Mouse (Mus musculus) C3H10T1/2 (cell line): ENCODE results near the gene Baat. TPM values are rescaled to one million over a fixed set of nuclear protein-coding genes. Genes with fewer than 3 reads are reported as not detected.

Experiments
- polyA plus RNA-seq, 2 experiments: library from polyadenylated mRNA; unstranded; fragments of >200 nt; fragmentation: generic; extraction: Trizol; gene quantifications; one replicate each; pipeline ENCODE4 v1.2.1; 2012; ENCODE audit warnings: missing spikeins in 2 of 2

Baat gene
- polyA plus RNA-seq: not detected

GRCm38 (mm10) chr4:49506386-49506785, at the start of gene Baat:
TSS of gene Baat (minus strand) at chr4:49506557.

GRCm38 (mm10) chr4:49549383-49549782, 43.0 kb upstream of the Baat start, which contains the start of gene Aldob:
TSS of gene Aldob (minus strand) at chr4:49549546.

DNA sequence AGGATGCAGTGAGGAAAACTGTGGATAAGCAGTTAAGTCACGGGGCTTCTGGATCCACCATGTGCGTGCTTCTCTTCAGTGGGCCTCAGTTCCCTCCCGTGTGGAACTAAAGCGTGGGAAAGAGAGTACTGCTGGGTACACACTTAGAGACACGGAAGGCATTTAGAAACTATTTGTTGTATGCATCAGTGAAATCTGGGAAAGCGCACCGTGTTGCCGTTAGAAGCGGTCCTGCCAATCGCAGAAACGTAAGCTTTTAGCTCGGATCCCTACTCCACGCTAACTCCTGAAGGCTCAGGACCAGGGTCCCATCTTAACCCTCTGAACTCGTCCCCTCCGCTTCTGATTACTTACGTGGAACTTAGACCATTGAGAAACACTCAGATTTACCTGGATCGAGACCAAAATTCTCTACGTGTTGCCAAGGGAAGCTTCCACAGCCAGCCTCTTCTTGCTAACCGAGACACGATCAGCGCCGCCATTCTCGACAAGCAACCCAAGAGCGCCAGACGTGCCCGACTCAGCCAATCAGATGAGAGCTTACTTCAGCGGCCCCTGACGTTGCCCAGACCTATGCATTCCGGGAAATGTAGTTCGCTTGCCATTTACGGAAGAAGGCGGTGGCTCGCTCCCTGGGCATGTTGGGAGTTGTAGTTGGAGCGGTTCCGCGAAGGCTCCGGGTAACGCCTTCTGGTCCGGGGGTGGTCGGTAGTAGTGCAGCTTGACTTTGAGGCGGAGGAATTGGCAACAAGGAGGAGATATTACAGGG, 14.4 kb upstream of the Baat start, which contains the start of the genes Mrpl50 and Zfp189:
Gene Mrpl50 (minus strand): TSS at position 522 of the 769 bp plus-strand sequence.
Gene Zfp189 (plus strand): TSS at position 605 of the 769 bp plus-strand sequence.

DNA sequence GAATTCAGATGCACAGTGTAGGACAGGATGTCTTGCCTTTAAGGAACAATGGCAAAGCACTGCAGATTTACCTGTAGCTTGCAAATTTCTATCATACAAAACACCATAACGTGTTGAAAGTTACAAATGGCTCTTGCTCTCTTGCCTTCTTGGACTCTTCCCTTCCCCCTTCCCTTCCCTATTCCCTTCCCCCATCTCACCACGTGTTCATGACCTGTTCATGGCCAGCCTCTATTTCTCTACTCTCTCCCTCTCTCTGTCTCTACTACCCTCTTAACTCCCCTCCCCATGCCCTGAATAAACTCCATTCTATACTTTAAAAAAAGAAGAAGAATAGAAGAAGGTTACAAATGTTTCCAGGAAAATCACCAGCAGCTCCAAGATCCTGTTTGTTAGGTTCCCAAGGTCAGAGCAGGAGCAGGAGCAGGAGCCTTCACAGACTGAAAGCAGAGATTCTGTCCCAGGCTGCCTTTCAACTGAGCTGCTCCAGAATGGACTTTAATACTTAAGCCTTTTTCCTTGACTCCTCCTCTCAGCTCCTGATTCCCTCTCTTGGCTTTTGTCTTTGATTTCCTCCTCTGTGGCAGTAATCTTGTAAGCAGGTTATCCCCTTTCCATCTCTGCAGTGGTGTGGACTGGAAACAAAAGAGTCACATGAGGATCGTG, 32.8 kb downstream of the Baat start, which contains the start of gene Acnat1:
Gene Acnat1 (minus strand): TSS at position 478 of the 666 bp plus-strand sequence.

Other genes starting within 250 kb of the Baat start
- not detected for gene Acnat2, start 98.4 kb downstream of the Baat start, polyA plus RNA-seq
- gene Acnat1, start 32.6 kb downstream of the Baat start, polyA plus RNA-seq: not detected
- gene Mrpl50, start 14.5 kb upstream of the Baat start, polyA plus RNA-seq: 10 to 100 TPM in 1 of 2 experiments, 1 to 10 TPM in 1; 2.9 to 11.0 TPM
- 1 to 10 TPM in 1 of 2 experiments, under 1 TPM in 1; 0.08 to 1.3 TPM for gene Zfp189, start 14.6 kb upstream of the Baat start, polyA plus RNA-seq
- gene Aldob, start 43.0 kb upstream of the Baat start, polyA plus RNA-seq: under 1 TPM in 1 of 2 experiments, not detected in 1; 0.12 TPM
- under 1 TPM; 0.04 to 0.17 TPM for gene Tmem246, start 91.3 kb upstream of the Baat start, polyA plus RNA-seq
- gene Rnf20, start 125.4 kb upstream of the Baat start, polyA plus RNA-seq: 10 to 100 TPM in 1 of 2 experiments, 1 to 10 TPM in 1; 1.9 to 15.2 TPM
- gene Ppp3r2, start 175.5 kb upstream of the Baat start, polyA plus RNA-seq: not detected